Mouse (Mus musculus) embryonic fibroblast, embryonic 13.5 days (primary cell): ENCODE data around the gene Mpv17l2. TPM values are rescaled to one million over a fixed set of nuclear protein-coding genes. Genes with fewer than 3 reads are reported as not detected.

ENCODE experiments used
- H3K27ac ChIP-seq: 2 replicates; pipeline ENCODE4 v1.5.1; 2012; ENCODE audit warnings: low read length, control low read depth, inconsistent platforms; ENCODE audit not compliant: insufficient read depth
- H3K4me1 ChIP-seq: 2 replicates; pipeline ENCODE4 v1.6.1; 2011; ENCODE audit warnings: low read length; ENCODE audit not compliant: control insufficient read depth, insufficient read depth
- H3K4me3 ChIP-seq: 2 replicates; pipeline ENCODE4 v1.5.1; 2011; ENCODE audit warnings: mild to moderate bottlenecking, control low read depth, low read length; ENCODE audit not compliant: insufficient read depth
- CTCF ChIP-seq: IDR thresholded peaks from 2 replicates; pipeline ENCODE4 v1.5.1; 2011; ENCODE audit warnings: mild to moderate bottlenecking, control low read depth, low read length, moderate library complexity, borderline replicate concordance; ENCODE audit not compliant: insufficient read depth
- POLR2A ChIP-seq: IDR thresholded peaks from 2 replicates; pipeline ENCODE4 v1.6.1; 2011; ENCODE audit warnings: low read depth, mild to moderate bottlenecking, control low read depth, low read length, moderate library complexity
- polyA plus RNA-seq: library from polyadenylated mRNA; stranded (reverse); fragments of >200 nt; gene quantifications from 2 replicates; pipeline ENCODE4 v1.2.4, GENCODE M21; 2011; ENCODE audit warnings: low read depth; ENCODE audit not compliant: missing spikeins, insufficient read length

Gene Mpv17l2
- polyA plus RNA-seq, 1 experiment: 29.1 TPM

DNA sequence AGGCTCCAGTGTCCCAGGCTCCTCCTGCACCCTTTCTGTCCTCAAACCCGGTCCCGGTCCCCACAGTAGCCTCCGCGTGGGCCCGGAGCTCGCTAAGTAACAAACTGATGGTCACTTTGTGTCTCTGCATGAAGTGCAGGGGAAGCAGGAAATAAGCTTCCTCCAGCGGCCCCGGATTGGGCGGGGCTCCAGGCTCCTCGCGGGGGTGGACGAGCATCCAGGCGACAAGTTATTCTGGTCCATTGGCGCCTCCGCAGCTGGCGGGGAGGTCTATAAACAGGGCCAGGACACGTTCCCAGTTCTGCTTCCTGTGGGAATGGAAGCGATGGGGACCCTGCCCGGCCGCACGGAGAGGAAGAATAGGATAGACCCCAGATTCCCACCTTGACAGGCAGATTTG is 7.6 kb downstream of the Mpv17l2 start:
- Histone ChIP-seq H3K27ac (peak overlapping the region; percentile 48), H3K4me3 (peak overlapping the region; percentile 2; the same call in 1 of the 2 replicates), H3K4me1 (peaks cover 4% of the 10 kb centered on the region; the same call in 1 of the 2 replicates)
- TF ChIP-seq CTCF: no peak
- TF ChIP-seq POLR2A: no peak; the same call in 1 of the 2 replicates

DNA sequence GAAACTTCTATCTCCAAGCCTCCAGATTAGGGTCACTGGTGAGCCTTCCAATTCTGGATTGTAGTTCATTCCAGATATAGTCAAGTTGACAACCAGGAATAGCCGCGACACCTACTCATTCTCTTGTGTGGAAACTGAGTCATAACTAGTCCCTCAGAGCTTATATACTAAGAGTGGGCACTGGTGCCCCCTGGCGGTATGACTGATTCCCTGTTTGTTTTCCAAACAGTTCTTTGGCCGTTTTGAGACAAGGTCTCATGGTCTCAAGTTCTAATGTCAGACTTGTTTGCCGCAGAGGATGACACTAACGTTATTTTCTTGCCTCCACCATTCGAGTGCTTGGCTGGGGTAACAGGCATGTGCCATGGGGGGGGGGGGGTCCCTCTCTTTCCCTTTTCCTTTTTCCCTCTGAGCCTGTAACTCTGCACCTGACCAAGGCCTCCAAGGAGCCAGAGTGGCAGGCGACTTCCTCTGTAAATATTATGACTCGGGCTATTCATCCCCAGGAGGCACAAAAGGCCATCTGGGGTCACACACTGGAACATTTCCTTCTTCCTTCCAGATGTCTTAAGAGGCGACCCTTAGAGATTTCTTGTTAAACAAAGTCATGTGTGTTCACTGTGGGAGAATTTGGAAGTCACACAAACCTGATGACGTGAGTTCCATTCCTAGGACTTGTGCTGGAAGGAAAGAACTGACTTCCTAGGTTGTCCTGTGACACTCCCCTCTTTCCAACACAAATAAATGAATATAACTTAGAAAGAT is 8.6 kb downstream of the Mpv17l2 start:
- TF ChIP-seq POLR2A: no peak
- TF ChIP-seq CTCF: no peak
- Histone ChIP-seq H3K27ac (peak overlapping the region; percentile 48), H3K4me1 (peaks cover 4% of the 10 kb centered on the region; the same call in 1 of the 2 replicates), H3K4me3 (no peak overlapping the region)

DNA sequence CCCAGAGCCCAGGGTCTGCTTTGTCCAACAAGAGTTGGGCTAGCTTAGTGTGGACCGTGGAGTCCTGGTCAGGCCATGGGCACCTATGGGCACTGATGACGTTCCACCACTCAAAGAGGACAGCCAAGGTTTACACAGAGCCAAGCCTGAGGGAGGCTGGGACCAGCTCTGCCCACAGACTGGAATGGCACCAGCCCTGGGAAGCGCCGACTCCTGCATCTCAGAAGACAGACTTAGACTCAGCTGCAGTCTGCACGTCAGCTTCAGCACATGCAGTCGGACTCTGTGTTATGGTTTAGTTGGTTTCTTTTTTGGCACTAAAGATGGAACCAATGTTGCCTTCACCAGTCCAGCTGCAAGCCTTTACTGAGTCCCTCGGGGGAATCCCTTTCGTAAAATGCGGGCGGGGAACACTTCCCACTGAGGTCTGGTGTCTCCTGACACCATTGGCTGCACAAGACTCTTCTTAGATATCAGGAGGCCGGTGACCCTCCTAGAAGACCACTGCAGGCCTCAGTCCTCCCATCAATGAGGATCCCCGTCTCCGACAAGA is 10.5 kb downstream of the Mpv17l2 start:
- H3K4me3 ChIP-seq: no peak overlapping the region
- H3K4me1 ChIP-seq: peaks cover 4% of the 10 kb centered on the region; the same call in 1 of the 2 replicates
- no peak overlapping the region for H3K27ac ChIP-seq
- TF ChIP-seq CTCF: no peak
- TF ChIP-seq POLR2A: no peak

DNA sequence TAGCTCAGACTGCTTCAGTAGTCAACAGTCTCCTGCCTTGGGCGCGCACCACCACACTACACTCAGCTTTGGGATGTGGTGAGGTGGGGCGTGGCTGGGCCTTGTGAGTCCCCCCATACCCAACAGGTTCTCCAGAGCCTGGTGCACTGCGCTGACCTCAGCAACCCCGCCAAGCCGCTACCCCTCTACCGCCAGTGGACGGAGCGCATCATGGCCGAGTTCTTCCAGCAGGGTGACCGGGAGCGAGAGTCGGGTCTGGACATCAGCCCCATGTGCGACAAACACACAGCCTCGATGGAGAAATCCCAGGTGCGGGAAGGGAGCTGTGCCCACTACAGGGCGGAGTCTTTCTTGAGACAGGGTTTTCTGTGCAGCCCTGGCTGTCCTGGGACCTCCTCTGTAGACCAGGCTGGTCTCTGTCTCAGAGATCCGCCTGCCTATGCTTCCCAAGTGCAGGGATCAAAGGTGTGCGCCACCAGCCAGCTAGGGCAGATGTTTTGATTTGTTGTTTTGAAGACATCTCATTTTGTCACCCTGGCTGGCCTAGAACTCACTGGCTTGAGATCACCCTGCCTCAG is 11.6 kb downstream of the Mpv17l2 start:
- H3K4me3 ChIP-seq: no peak overlapping the region
- H3K27ac ChIP-seq: no peak overlapping the region
- peaks cover 4% of the 10 kb centered on the region; the same call in 1 of the 2 replicates for H3K4me1 ChIP-seq
- TF ChIP-seq CTCF (no peak), POLR2A (no peak)

DNA sequence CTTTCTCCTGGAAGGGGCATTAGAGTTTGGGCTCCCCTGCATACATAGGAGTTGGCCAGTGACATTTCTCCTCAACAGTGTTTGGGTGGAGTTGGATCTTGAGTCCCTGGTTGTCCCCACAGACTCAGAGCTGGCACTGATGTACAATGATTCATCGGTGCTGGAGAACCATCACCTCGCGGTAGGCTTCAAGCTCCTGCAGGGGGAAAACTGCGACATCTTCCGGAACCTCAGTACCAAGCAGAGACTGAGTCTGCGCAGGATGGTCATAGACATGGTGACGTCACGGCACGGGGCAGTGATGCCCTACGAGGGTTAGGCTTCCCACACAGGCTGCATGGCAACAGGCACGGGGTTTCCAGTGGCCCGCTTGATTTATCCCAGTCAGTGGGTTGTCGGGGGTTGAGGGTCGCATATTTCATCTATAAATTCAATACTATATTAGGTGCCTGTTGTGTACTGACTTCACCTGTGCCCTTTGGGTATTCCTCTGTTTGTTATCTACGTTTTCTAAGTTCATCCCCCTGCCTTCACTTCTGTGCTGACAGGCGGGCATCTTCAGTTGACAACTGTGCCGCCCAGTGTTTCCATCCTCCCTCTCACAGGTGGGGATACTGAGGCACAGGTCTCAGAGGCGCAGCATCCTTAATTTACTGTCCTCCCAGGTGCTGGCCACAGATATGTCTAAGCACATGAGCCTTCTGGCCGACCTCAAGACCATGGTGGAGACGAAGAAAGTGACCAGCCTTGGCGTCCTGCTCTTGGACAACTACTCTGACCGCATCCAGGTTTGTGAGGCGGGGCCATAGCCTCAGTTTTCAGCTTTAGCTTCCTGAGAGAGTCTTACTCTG is 12.3 kb downstream of the Mpv17l2 start:
- no peak overlapping the region for H3K4me3 ChIP-seq
- H3K4me1 ChIP-seq: peaks cover 4% of the 10 kb centered on the region; the same call in 1 of the 2 replicates
- H3K27ac ChIP-seq: no peak overlapping the region
- TF ChIP-seq POLR2A (no peak), CTCF (no peak)

- TF ChIP-seq CTCF (no peak), POLR2A (no peak)
- Histone ChIP-seq H3K4me3 (no peak overlapping the region), H3K27ac (no peak overlapping the region), H3K4me1 (0 out of 2 replicates have a peak, but pooled peaks cover 3% of the 10 kb centered on the region)
Measured at GRCm38 (mm10) chr8:70747211-70747890, 13.4 kb downstream of the Mpv17l2 start.

DNA sequence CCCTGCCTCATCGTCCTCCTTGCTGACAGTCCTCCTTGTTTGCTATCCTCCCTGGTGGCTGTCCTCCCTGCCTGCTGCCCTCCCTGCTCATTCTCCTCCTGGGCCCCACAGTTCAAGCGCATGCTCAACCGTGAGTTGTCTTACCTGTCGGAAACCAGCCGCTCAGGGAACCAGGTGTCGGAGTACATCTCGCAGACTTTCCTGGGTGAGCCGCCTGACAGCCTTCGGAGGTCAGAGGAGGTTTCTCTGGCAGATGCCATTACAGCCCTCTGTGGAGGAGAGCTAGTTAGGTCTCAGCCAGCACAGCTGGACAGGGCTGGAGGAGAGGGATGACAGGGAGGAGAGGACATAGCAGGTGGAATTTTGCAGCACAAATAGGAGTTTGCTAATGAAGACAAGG is 14.1 kb downstream of the Mpv17l2 start:
- Histone ChIP-seq H3K27ac (no peak overlapping the region), H3K4me1 (no peaks in the 10 kb centered on the region), H3K4me3 (no peak overlapping the region)
- TF ChIP-seq CTCF (no peak), POLR2A (no peak)

DNA sequence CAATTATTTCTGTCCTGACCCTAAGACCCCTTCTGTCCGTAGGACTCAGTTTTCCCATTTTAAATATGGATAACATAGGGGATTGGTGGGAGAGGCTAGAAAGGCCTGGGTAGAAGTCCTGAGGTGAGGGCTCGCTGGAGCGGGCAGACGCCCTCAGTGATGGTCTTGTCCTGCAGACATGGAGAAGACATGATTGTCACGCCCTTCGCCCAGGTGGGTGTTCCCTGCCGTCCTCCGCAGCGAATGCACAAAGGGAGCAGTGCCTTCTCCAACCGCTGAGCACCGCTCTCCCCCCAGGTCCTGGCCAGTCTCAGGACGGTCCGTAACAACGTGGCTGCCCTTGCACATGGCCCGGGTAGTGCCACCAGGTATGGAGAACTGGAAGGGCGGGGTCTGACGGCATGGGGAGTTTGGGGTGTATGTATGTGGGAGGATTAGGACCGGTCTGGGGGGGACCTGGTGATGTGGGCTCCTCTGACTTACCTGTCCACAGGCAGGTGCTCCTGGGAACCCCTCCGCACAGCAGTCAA is 15.0 kb downstream of the Mpv17l2 start:
- Histone ChIP-seq H3K4me1 (no peaks in the 10 kb centered on the region), H3K4me3 (no peak overlapping the region), H3K27ac (no peak overlapping the region)
- TF ChIP-seq POLR2A: no peak

DNA sequence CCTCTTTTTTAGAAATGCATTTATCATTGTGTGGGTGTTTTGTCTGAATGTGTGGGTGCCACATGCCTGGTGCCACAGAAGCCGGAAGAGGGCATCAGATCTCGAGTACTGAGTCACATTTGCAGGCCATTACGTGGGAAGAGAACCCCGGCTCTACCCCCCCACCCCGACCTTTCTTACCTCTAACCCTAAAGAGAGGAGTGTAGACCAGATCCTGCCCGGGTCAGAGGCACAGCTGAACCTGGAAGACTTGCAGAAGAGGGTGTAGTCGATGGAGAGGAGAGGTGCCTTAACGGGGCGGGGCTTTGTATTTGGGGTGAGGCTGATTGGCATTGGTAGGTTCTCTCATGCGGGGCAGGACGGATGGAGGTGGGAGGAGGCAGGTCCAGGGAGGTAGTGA is 15.9 kb downstream of the Mpv17l2 start:
- Histone ChIP-seq H3K4me1 (no peaks in the 10 kb centered on the region), H3K4me3 (no peak overlapping the region)
- TF ChIP-seq POLR2A (no peak), CTCF (no peak)

More for the DNA sequence above, 15.9 kb downstream of the Mpv17l2 start:
- H3K27ac ChIP-seq: no peak overlapping the region
